Mouse (Mus musculus) bone marrow macrophage, adult 2 months (primary cell): Measurements from ENCODE around the gene Usp8.

Experiments used
- CTCF ChIP-seq: IDR thresholded peaks from 2 replicates; pipeline ENCODE4 v1.5.1; 2012; ENCODE audit warnings: low read depth, mild to moderate bottlenecking, low read length, moderate library complexity
- POLR2A ChIP-seq: IDR thresholded peaks from 2 replicates; pipeline ENCODE4 v1.6.1; 2012; ENCODE audit warnings: mild to moderate bottlenecking, low read depth, low read length, borderline replicate concordance

DNA sequence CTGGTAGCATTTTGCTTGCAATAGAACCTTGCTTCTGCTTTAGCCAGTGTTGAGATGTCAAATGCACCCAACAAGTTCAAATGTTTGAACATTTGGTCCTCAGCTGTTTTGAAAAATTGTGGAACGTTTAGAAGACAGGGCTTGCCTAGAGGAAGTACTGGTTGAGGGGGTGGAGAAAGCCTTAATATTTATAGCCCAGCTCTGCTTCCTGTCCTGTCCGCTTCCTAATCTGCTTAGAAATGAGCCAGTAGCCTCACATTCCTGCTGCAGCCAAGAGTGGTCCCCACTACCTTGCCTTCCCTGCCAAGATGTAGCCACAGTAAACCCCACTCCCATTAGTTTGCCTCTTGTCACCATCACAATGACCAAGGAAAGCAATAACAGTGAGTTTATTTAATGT is 24.8 kb upstream of the Usp8 start:
- TF ChIP-seq CTCF (no peak), POLR2A (no peak)
